ENCODE assay signal across 27 mouse cellular contexts in the genomic region with DNA sequence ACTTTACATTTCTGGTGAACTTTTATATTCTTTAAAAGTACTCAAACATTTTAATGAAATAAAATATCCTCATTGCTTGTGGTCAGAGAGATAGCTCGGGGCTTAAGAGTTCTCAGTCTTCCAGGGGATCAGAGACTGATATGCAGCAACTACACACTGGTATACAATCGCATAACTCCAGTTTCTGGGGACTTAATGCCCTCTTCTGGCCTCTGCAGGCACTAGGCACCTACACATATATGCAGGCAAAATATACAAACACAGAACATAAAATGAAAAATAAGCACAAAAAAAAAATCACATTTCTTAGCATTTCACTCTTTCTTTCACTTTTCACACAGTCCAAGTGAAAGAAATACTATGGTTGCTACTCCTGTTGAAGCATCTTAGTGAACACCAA.
A peak's percentile ranks its signal among the peaks of the same experiment; 100 is the strongest.
DNase-seq lines count a peak whose midpoint lies in the region; ATAC-seq and TF ChIP-seq lines count a peak whose summit lies in the region.
"Had no signal": no experiment of that assay in that cellular context is flagged by ENCODE, and none has a peak within 500 bp of the region (broad histone marks: within the 10 kb centered on the region; RNA-seq: fewer than 3 reads in every experiment).

No protein-coding gene starts in this region.

- TF ChIP-seq CTCF in intestine, postnatal 0 days (IDR thresholded peaks at IDR 0.05; ENCODE audit: low read depth), result peak; percentile 44
- peak; percentile 31 for TF ChIP-seq CTCF in liver, postnatal 0 days (IDR thresholded peaks at IDR 0.05; ENCODE audit: low read depth)
- TF ChIP-seq CTCF in stomach, postnatal 0 days (IDR thresholded peaks at IDR 0.05; ENCODE audit: low read depth), result peak; percentile 46

- no peak for ATAC-seq in intestine, postnatal 0 days
- no peak for ATAC-seq in intestine, embryonic 15.5 days
- ATAC-seq in liver, postnatal 0 days, result no peak
- ATAC-seq in liver, embryonic 12.5 days, result no peak
- ATAC-seq in stomach, postnatal 0 days (ENCODE audit: low FRiP score, low TSS enrichment), result no peak
- ATAC-seq: forebrain, embryonic 13.5 days; hindbrain, embryonic 16.5 days; intestine, embryonic 16.5 days; Patski had no signal

- H3K4me3 ChIP-seq in intestine, postnatal 0 days (ENCODE audit: low read depth, low read length), result no peak overlapping the region
- H3K4me3 ChIP-seq in intestine, embryonic 15.5 days (replicated peaks), result no peak overlapping the region
- no peak overlapping the region for H3K4me3 ChIP-seq in liver, postnatal 0 days (ENCODE audit: low read depth, low read length)
- no peak overlapping the region for H3K4me3 ChIP-seq in liver, embryonic 12.5 days
- H3K4me3 ChIP-seq in stomach, postnatal 0 days (ENCODE audit: low read depth, low read length), result no peak overlapping the region
- H3K4me3 ChIP-seq: forebrain, embryonic 13.5 days; heart, embryonic 13.5 days; midbrain, embryonic 12.5 days; neural tube, embryonic 13.5 days had no signal

- no peaks in the 10 kb centered on the region for H3K9me3 ChIP-seq in intestine, postnatal 0 days (ENCODE audit: control insufficient read depth)
- no peaks in the 10 kb centered on the region for H3K9me3 ChIP-seq in intestine, embryonic 15.5 days
- H3K9me3 ChIP-seq in liver, postnatal 0 days (ENCODE audit: low read length), result no peaks in the 10 kb centered on the region
- H3K9me3 ChIP-seq in liver, embryonic 12.5 days (replicated peaks), result no peaks in the 10 kb centered on the region
- no peaks in the 10 kb centered on the region for H3K9me3 ChIP-seq in stomach, postnatal 0 days (ENCODE audit: control insufficient read depth, low read length)
- H3K9me3 ChIP-seq: forebrain, embryonic 13.5 days; heart, embryonic 13.5 days; midbrain, embryonic 12.5 days; neural tube, embryonic 13.5 days had no signal

- TF ChIP-seq EP300 in liver, postnatal 0 days (IDR thresholded peaks at IDR 0.05; ENCODE audit: low read depth), result no peak
- no peak for TF ChIP-seq EP300 in stomach, postnatal 0 days (optimal IDR thresholded peaks at IDR 0.05)

- no peak for DNase-seq in liver, postnatal 0 days
- DNase-seq in NIH3T3 (ENCODE audit: low read depth), result peak; percentile 48
- DNase-seq in stomach, postnatal 0 days (ENCODE audit: low spot score), result no peak
- DNase-seq: adrenal gland, postnatal 10 days; cerebellum, adult 11 months; cerebellum, adult 9-10 months; cerebellum, postnatal 36 days; gastrocnemius, postnatal 25 days; heart, adult 18-20 months; heart, postnatal 14 days; kidney, postnatal 4 days; layer of hippocampus, adult 9-11 months; liver; lung, adult 2 months; lung, postnatal 36 days; thymus, postnatal 4 days had no signal

- no peak overlapping the region for H3K27ac ChIP-seq in intestine, postnatal 0 days (ENCODE audit: low read depth, low read length)
- no peak overlapping the region for H3K27ac ChIP-seq in intestine, embryonic 15.5 days
- H3K27ac ChIP-seq in liver, postnatal 0 days (ENCODE audit: low read depth), result no peak overlapping the region
- no peak overlapping the region for H3K27ac ChIP-seq in liver, embryonic 12.5 days
- H3K27ac ChIP-seq in stomach, postnatal 0 days (replicated peaks), result no peak overlapping the region
- H3K27ac ChIP-seq: forebrain, embryonic 13.5 days; heart, embryonic 13.5 days; midbrain, embryonic 12.5 days; neural tube, embryonic 13.5 days had no signal

- H3K9ac ChIP-seq in intestine, postnatal 0 days (ENCODE audit: low read depth, low read length), result no peak overlapping the region
- H3K9ac ChIP-seq in intestine, embryonic 15.5 days, result no peak overlapping the region
- no peak overlapping the region for H3K9ac ChIP-seq in liver, postnatal 0 days (replicated peaks)
- no peak overlapping the region for H3K9ac ChIP-seq in liver, embryonic 12.5 days
- H3K9ac ChIP-seq in stomach, postnatal 0 days (ENCODE audit: low read length), result no peak overlapping the region
- H3K9ac ChIP-seq: forebrain, embryonic 13.5 days; heart, embryonic 13.5 days; midbrain, embryonic 12.5 days; neural tube, embryonic 13.5 days had no signal

- no peaks in the 10 kb centered on the region for H3K4me1 ChIP-seq in intestine, postnatal 0 days (replicated peaks; ENCODE audit: control insufficient read depth, insufficient read depth, low read length)
- H3K4me1 ChIP-seq in intestine, embryonic 15.5 days (replicated peaks), result no peaks in the 10 kb centered on the region
- no peaks in the 10 kb centered on the region for H3K4me1 ChIP-seq in liver, postnatal 0 days (ENCODE audit: insufficient read depth)
- no peaks in the 10 kb centered on the region for H3K4me1 ChIP-seq in liver, embryonic 12.5 days
- H3K4me1 ChIP-seq in stomach, postnatal 0 days (replicated peaks; ENCODE audit: control insufficient read depth, insufficient read depth), result no peaks in the 10 kb centered on the region
- H3K4me1 ChIP-seq: forebrain, embryonic 13.5 days; midbrain, embryonic 12.5 days; neural tube, embryonic 13.5 days had no signal

- H3K27me3 ChIP-seq in intestine, postnatal 0 days (replicated peaks; ENCODE audit: control insufficient read depth, insufficient read depth, low read length), result no peaks in the 10 kb centered on the region
- no peaks in the 10 kb centered on the region for H3K27me3 ChIP-seq in intestine, embryonic 15.5 days (replicated peaks)
- H3K27me3 ChIP-seq in liver, postnatal 0 days (ENCODE audit: insufficient read depth, low read length), result no peaks in the 10 kb centered on the region
- H3K27me3 ChIP-seq in liver, embryonic 12.5 days (replicated peaks), result no peaks in the 10 kb centered on the region
- H3K27me3 ChIP-seq in stomach, postnatal 0 days (ENCODE audit: control insufficient read depth, insufficient read depth, low read length), result no peaks in the 10 kb centered on the region
- H3K27me3 ChIP-seq: forebrain, embryonic 13.5 days; midbrain, embryonic 12.5 days; neural tube, embryonic 13.5 days had no signal

- H3K4me2 ChIP-seq in intestine, postnatal 0 days (replicated peaks; ENCODE audit: low read depth), result no peak overlapping the region
- H3K4me2 ChIP-seq in intestine, embryonic 15.5 days (replicated peaks), result no peak overlapping the region
- no peak overlapping the region for H3K4me2 ChIP-seq in liver, postnatal 0 days (ENCODE audit: low read depth, low read length)
- no peak overlapping the region for H3K4me2 ChIP-seq in liver, embryonic 12.5 days
- no peak overlapping the region for H3K4me2 ChIP-seq in stomach, postnatal 0 days (replicated peaks; ENCODE audit: low read depth)
- H3K4me2 ChIP-seq: forebrain, embryonic 13.5 days; heart, embryonic 13.5 days; midbrain, embryonic 12.5 days; neural tube, embryonic 13.5 days had no signal

- WGBS in intestine, postnatal 0 days, result 68% methylated on average over 2 of the region's 2 CpGs
- WGBS in intestine, embryonic 15.5 days, result 75% methylated on average over 2 of the region's 2 CpGs
- WGBS in liver, postnatal 0 days (ENCODE audit: insufficient replicate concordance), result 60% methylated on average over 2 of the region's 2 CpGs
- WGBS in liver, embryonic 12.5 days (ENCODE audit: insufficient replicate concordance), result 35% methylated on average over 2 of the region's 2 CpGs
- 73% methylated on average over 2 of the region's 2 CpGs for WGBS in stomach, postnatal 0 days

- no peaks in the 10 kb centered on the region for H3K36me3 ChIP-seq in intestine, postnatal 0 days (ENCODE audit: control insufficient read depth, insufficient read depth)
- no peaks in the 10 kb centered on the region for H3K36me3 ChIP-seq in intestine, embryonic 15.5 days
- no peaks in the 10 kb centered on the region for H3K36me3 ChIP-seq in liver, postnatal 0 days (replicated peaks; ENCODE audit: insufficient read depth, low read length)
- H3K36me3 ChIP-seq in liver, embryonic 12.5 days, result no peaks in the 10 kb centered on the region
- no peaks in the 10 kb centered on the region for H3K36me3 ChIP-seq in stomach, postnatal 0 days (ENCODE audit: control insufficient read depth, insufficient read depth, low read length)
- H3K36me3 ChIP-seq: G1E; heart, embryonic 13.5 days; midbrain, embryonic 12.5 days; neural tube, embryonic 13.5 days had no signal
